Mouse (Mus musculus): ENCODE data around the gene Schip1. TPM values are rescaled to one million over a fixed set of nuclear protein-coding genes. Genes with fewer than 3 reads are reported as not detected.
A peak's percentile ranks its signal among the peaks of the same experiment; 100 is the strongest.

Schip1 gene
- total and polyA plus RNA-seq, 2 experiments from 2014 or later: 114 to 192 TPM

DNA sequence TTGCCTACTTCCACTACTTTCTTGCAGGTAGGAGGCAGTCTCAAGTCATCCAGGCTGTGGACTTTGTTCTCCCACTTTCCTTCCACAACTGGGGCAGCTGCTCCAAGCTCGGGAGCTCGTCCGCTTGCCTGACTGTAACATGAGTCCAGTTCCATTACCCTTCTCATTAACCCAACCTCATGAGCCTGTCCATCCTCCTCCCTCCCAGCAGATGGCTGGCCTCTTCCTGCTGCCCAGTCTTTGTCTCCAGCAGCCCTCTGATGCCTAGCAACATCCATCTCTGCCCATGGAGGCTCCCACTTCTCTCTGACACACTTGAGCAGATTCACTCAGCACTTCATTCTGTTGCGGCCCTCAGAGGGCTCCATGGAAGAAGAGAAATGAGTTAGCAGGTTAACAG lies 204.6 kb downstream of the Schip1 start:
- Histone ChIP-seq H3K27me3 (ENCODE audit: insufficient read depth, low read length) (no peaks in the 10 kb centered on the region), H3K36me3 (ENCODE audit: insufficient read depth) (no peaks in the 10 kb centered on the region), H3K4me3 (ENCODE audit: low read depth, low read length) (no peak overlapping the region), H3K27ac (ENCODE audit: low read depth, low read length) (no peak overlapping the region), H3K9me3 (ENCODE audit: low read length) (no peaks in the 10 kb centered on the region), H3K9ac (no peak overlapping the region), H3K4me2 (ENCODE audit: low read depth) (no peak overlapping the region), H3K4me1 (ENCODE audit: insufficient read depth) (no peaks in the 10 kb centered on the region)
- TF ChIP-seq CTCF (IDR thresholded peaks at IDR 0.05; ENCODE audit: low read depth): no peak
- ATAC-seq (no peak), DNase-seq (no peak)
- 86% methylated on average over 4 of the region's 4 CpGs for WGBS

DNA sequence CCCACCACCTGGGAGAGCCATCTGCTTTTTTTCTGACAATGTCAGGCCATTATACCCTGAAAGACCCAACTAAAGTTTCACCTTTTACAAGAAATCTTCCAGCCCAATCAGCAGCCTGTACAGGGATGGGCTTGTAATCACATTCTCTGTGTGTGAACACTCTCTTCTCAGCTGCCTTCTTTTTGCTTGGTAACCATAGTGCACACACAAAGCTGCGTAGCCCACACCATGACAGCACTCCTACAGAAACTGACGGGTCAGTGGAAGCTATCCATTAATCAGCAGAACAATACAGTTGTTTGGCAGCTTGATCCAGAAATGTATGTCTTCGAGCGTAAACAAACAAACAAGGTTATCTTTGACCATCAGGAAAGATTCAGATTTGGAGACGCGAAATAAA lies 205.6 kb downstream of the Schip1 start:
- Histone ChIP-seq H3K9ac (no peak overlapping the region), H3K4me2 (ENCODE audit: low read depth) (no peak overlapping the region), H3K36me3 (ENCODE audit: insufficient read depth) (no peaks in the 10 kb centered on the region), H3K27me3 (ENCODE audit: insufficient read depth, low read length) (no peaks in the 10 kb centered on the region), H3K4me3 (ENCODE audit: low read depth, low read length) (no peak overlapping the region), H3K9me3 (ENCODE audit: low read length) (no peaks in the 10 kb centered on the region), H3K4me1 (ENCODE audit: insufficient read depth) (no peaks in the 10 kb centered on the region), H3K27ac (ENCODE audit: low read depth, low read length) (no peak overlapping the region)
- ATAC-seq (no peak), DNase-seq (no peak)
- no peak for TF ChIP-seq CTCF (IDR thresholded peaks at IDR 0.05; ENCODE audit: low read depth)
- 76% methylated on average over 6 of the region's 6 CpGs for WGBS

DNA sequence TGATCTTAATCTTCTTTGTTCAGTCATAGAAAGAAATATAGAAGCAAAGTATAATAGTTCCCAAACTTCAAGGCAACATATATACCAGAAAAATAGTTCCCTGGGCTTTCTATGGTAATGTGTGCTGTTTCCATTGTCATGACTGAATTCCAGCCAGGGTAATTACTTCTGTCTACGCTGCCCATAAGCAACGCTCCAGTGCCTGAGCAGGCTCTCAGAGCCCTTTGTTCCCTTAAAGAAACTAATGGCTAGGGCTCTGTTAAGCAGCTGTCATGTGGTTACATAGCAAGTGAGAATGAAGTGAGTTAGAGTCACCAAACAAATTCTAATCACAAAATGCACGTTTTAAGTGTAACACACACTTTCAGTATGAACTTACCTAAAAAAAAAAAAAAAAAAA lies 206.9 kb downstream of the Schip1 start:
- H3K9ac ChIP-seq: no peak overlapping the region
- no peak overlapping the region for H3K27ac ChIP-seq (ENCODE audit: low read depth, low read length)
- no peak for TF ChIP-seq CTCF (IDR thresholded peaks at IDR 0.05; ENCODE audit: low read depth)
- DNase-seq (no peak), ATAC-seq (no peak)
- H3K4me3 ChIP-seq (ENCODE audit: low read depth, low read length): no peak overlapping the region
- H3K4me1 ChIP-seq (ENCODE audit: insufficient read depth): no peaks in the 10 kb centered on the region
- no peaks in the 10 kb centered on the region for H3K36me3 ChIP-seq (ENCODE audit: insufficient read depth)
- no peak overlapping the region for H3K4me2 ChIP-seq (ENCODE audit: low read depth)
- no peaks in the 10 kb centered on the region for H3K27me3 ChIP-seq (ENCODE audit: insufficient read depth, low read length)
- no peaks in the 10 kb centered on the region for H3K9me3 ChIP-seq (ENCODE audit: low read length)
- WGBS: 14% methylated on average over 3 of the region's 3 CpGs

DNA sequence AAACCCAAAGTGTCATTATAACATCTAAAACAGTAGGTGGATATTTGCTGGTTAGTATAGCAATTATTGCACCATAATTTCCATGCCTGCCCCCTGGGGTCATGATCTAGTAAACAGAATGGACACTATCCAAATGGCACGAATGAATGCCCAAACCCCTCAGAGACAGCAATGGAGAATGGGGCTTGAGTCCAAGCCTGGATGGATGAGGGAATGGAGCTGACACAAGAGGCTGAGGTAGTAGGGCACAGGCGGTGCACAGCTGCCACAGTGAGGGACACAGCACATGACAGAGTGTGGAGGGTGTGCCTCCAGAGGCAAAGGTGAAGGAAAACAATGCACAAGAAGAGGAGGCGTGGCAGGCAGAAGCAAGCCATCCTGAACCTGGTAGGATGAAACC lies 207.3 kb downstream of the Schip1 start:
- ATAC-seq: no peak
- H3K4me3 ChIP-seq (ENCODE audit: low read depth, low read length): no peak overlapping the region
- TF ChIP-seq CTCF (IDR thresholded peaks at IDR 0.05; ENCODE audit: low read depth): no peak
- no peaks in the 10 kb centered on the region for H3K4me1 ChIP-seq (ENCODE audit: insufficient read depth)
- WGBS: 58% methylated on average over 3 of the region's 3 CpGs
- H3K9me3 ChIP-seq (ENCODE audit: low read length): no peaks in the 10 kb centered on the region
- no peaks in the 10 kb centered on the region for H3K27me3 ChIP-seq (ENCODE audit: insufficient read depth, low read length)
- no peak overlapping the region for H3K4me2 ChIP-seq (ENCODE audit: low read depth)
- H3K9ac ChIP-seq: no peak overlapping the region
- H3K27ac ChIP-seq (ENCODE audit: low read depth, low read length): no peak overlapping the region
- no peaks in the 10 kb centered on the region for H3K36me3 ChIP-seq (ENCODE audit: insufficient read depth)
- DNase-seq: no peak

DNA sequence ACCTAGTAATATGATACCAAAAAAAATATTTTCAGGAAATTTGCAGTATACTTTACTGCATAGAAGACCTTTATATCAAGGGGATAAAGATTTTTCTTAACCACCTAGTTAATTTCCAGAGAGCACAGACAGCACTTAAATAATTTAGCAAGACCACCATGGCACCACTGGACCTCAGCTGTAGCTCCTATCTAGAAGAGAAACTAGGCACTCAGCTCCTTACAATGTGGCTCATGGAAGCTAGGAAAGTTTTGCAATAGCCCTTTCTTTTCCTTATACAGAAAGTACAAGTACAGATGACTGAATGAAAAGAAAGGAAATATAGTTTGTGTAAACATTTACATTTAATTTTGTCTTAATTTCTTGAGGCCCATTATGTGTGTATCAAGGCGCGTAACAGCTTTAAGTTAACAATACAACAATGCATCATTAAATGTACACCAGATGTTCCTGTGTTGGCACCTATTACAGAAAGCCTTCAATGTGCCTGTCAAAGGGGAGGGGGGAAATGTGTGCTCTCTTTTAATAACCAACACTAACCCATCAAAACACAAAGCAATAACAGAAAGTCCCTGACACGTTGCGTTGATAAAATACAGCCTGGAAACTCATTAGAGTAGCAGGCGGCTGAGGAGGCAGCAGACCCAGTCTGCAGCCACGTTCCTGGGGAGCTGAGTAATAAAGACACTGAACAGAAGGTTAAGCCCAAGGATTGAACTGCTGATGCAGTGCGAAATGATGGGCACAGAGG lies 218.4 kb downstream of the Schip1 start:
- Histone ChIP-seq H3K9me3 (ENCODE audit: low read length) (no peaks in the 10 kb centered on the region), H3K4me3 (ENCODE audit: low read depth, low read length) (peak overlapping the region; percentile 16; the same call in 1 of the 2 replicates), H3K27ac (ENCODE audit: low read depth, low read length) (peak overlapping the region; percentile 66), H3K4me2 (ENCODE audit: low read depth) (peak overlapping the region; percentile 29), H3K27me3 (ENCODE audit: insufficient read depth, low read length) (no peaks in the 10 kb centered on the region), H3K9ac (0 out of 2 replicates have a peak overlapping the region, but pooled peaks have one; percentile 33), H3K4me1 (ENCODE audit: insufficient read depth) (no peaks in the 10 kb centered on the region; the same call in 1 of the 2 replicates), H3K36me3 (ENCODE audit: insufficient read depth) (no peaks in the 10 kb centered on the region)
- ATAC-seq (peak; percentile 59), DNase-seq (no peak)
- 14% methylated on average over 7 of the region's 7 CpGs for WGBS
- TF ChIP-seq CTCF (IDR thresholded peaks at IDR 0.05; ENCODE audit: low read depth): no peak

DNA sequence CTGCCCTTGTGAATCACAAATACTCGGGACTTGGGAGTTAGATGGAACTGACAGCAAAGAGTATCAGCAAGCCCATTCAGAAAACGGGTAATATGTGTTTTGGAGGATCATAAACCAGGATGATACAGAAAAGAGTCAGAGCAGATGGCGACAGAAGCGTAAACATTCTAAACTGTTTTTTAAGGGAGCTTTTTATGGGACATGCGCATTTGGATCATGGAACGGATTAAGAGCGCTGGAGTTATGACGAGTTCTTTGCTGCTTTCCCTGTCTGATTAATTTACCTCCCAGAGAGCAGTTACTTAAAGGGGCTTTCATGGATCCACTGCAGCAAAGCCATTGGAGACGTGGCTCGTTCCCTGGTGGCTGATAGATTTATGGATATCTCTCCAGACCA lies 219.0 kb downstream of the Schip1 start:
- 28% methylated on average over 10 of the region's 10 CpGs for WGBS
- Histone ChIP-seq H3K4me3 (ENCODE audit: low read depth, low read length) (peak overlapping the region; percentile 16), H3K9ac (0 out of 2 replicates have a peak overlapping the region, but pooled peaks have one; percentile 33), H3K4me1 (ENCODE audit: insufficient read depth) (no peaks in the 10 kb centered on the region; the same call in 1 of the 2 replicates), H3K4me2 (ENCODE audit: low read depth) (peak overlapping the region; percentile 29), H3K27me3 (ENCODE audit: insufficient read depth, low read length) (no peaks in the 10 kb centered on the region), H3K9me3 (ENCODE audit: low read length) (no peaks in the 10 kb centered on the region), H3K36me3 (ENCODE audit: insufficient read depth) (no peaks in the 10 kb centered on the region), H3K27ac (ENCODE audit: low read depth, low read length) (peak overlapping the region; percentile 66)
- TF ChIP-seq CTCF (IDR thresholded peaks at IDR 0.05; ENCODE audit: low read depth): no peak
- DNase-seq (peak; percentile 74), ATAC-seq (peak; percentile 66)

DNA sequence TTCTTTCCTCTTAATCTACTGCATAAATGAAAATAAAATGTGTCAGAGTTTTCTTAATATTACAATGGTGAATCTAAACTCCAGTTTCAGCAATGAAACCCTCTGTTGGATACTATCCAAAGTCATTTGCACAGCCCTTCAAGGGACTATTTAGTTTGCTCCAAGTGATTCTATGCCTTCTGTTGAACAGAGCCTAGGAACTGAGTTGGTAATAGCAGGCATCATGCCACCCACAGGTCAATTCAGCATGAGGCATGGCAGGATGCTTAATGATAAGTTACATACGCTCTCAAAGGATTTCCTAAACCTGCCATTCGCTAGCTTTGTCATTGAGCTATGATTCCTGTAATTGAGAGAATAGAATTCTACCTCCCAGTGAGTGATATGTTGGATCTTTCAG lies 219.9 kb downstream of the Schip1 start:
- 34% methylated on average over 2 of the region's 2 CpGs for WGBS
- Histone ChIP-seq H3K4me2 (ENCODE audit: low read depth) (no peak overlapping the region), H3K4me1 (ENCODE audit: insufficient read depth) (no peaks in the 10 kb centered on the region; the same call in 1 of the 2 replicates), H3K27ac (ENCODE audit: low read depth, low read length) (no peak overlapping the region), H3K36me3 (ENCODE audit: insufficient read depth) (no peaks in the 10 kb centered on the region), H3K9ac (no peak overlapping the region), H3K27me3 (ENCODE audit: insufficient read depth, low read length) (no peaks in the 10 kb centered on the region), H3K9me3 (ENCODE audit: low read length) (no peaks in the 10 kb centered on the region), H3K4me3 (ENCODE audit: low read depth, low read length) (no peak overlapping the region)
- DNase-seq (no peak), ATAC-seq (no peak)
- TF ChIP-seq CTCF (IDR thresholded peaks at IDR 0.05; ENCODE audit: low read depth): no peak
